Mouse (Mus musculus) liver, adult 2 months (tissue): ENCODE measurements at regions not wholly inside any gene's neighbourhood (a gene's known extent, or its start where the extent isn't known, plus 50 kb on each side); places are given as distances from the start of the nearest gene placed in this dataset.

Experiments
- CTCF ChIP-seq: fragments of 200-500 bp; IDR thresholded peaks from 2 replicates; pipeline ENCODE4 v1.5.1; 2011; ENCODE audit warnings: low read depth, low read length, control low read depth
- POLR2A ChIP-seq: fragments of 200-500 bp; IDR thresholded peaks from 2 replicates; pipeline ENCODE4 v1.6.1; 2011; ENCODE audit warnings: low read length, control low read depth; ENCODE audit not compliant: insufficient read depth; ENCODE audit errors: extremely low read depth

DNA sequence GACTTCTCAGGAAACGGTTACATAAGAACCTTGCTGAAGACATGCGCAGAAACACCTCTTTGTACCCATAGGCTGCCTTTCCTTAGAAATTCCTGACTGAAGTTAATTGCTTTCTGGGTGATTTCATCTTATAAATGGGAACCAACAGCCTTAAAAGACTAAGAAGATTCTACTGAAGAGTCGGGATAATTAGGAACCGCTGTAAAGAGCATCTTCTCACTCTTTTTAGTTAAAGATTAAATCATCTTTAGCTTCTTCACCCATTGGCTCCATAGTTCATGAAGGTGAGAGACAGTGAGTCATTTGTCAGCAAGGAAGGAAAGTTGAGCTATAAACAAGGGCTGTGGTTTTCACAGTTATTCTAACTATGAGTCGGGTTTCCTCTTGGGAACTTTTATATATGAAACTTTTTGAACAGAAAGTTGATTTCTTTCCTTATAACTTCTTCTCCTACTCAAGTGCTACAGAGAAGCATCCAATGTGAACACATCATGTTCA lies 93.1 kb downstream of the Car2 start:
- TF ChIP-seq CTCF (no peak), POLR2A (no peak)
